Mouse (Mus musculus): ENCODE measurements at regions not wholly inside any gene's neighbourhood (a gene's known extent, or its start where the extent isn't known, plus 50 kb on each side); places are given as distances from the start of the nearest gene placed in this dataset.
"Not testable (repeated sequence)": the region's sequence is repeated elsewhere in the genome, so short reads cannot be mapped to it uniquely, and the experiment has no call there.

GRCm38 (mm10) chr13:5550354-5550753 lies 310.9 kb upstream of the Klf6 start:
- H3K9me3 ChIP-seq (ENCODE audit: control insufficient read depth, low read length): no peaks in the 10 kb centered on the region
- H3K4me1 ChIP-seq (ENCODE audit: control insufficient read depth, insufficient read depth, low read length): no peaks in the 10 kb centered on the region
- H3K4me3 ChIP-seq (ENCODE audit: low read length): no peak overlapping the region
- no peaks in the 10 kb centered on the region for H3K27me3 ChIP-seq (ENCODE audit: control insufficient read depth, insufficient read depth, low read length)
- no peak overlapping the region for H3K4me2 ChIP-seq (replicated peaks; ENCODE audit: low read depth, low read length)
- H3K36me3 ChIP-seq (ENCODE audit: control insufficient read depth, insufficient read depth, low read length): no peaks in the 10 kb centered on the region
- no peak for ATAC-seq (ENCODE audit: low FRiP score, low TSS enrichment)
- H3K27ac ChIP-seq (ENCODE audit: low read depth, low read length): no peak overlapping the region
- 97% methylated on average over 3 of the region's 3 CpGs for WGBS
- no peak overlapping the region for H3K9ac ChIP-seq (ENCODE audit: low read depth, low read length)

- Histone ChIP-seq H3K4me1 (ENCODE audit: control insufficient read depth, insufficient read depth, low read length) (no peaks in the 10 kb centered on the region), H3K4me3 (ENCODE audit: low read length) (no peak overlapping the region), H3K4me2 (replicated peaks; ENCODE audit: low read depth, low read length) (no peak overlapping the region), H3K9me3 (ENCODE audit: control insufficient read depth, low read length) (no peaks in the 10 kb centered on the region), H3K27me3 (ENCODE audit: control insufficient read depth, insufficient read depth, low read length) (no peaks in the 10 kb centered on the region), H3K27ac (ENCODE audit: low read depth, low read length) (no peak overlapping the region), H3K9ac (ENCODE audit: low read depth, low read length) (no peak overlapping the region), H3K36me3 (ENCODE audit: control insufficient read depth, insufficient read depth, low read length) (no peaks in the 10 kb centered on the region)
- no peak for ATAC-seq (ENCODE audit: low FRiP score, low TSS enrichment)
- 86% methylated on average over 4 of the region's 4 CpGs for WGBS
Observed at GRCm38 (mm10) chr13:5551131-5551530, 310.2 kb upstream of the Klf6 start.

- no peak overlapping the region for H3K4me3 ChIP-seq (ENCODE audit: low read length)
- no peaks in the 10 kb centered on the region for H3K36me3 ChIP-seq (ENCODE audit: control insufficient read depth, insufficient read depth, low read length)
- no peaks in the 10 kb centered on the region for H3K27me3 ChIP-seq (ENCODE audit: control insufficient read depth, insufficient read depth, low read length)
- no peak overlapping the region for H3K9ac ChIP-seq (ENCODE audit: low read depth, low read length)
- no peak for ATAC-seq (ENCODE audit: low FRiP score, low TSS enrichment)
- no peak overlapping the region for H3K27ac ChIP-seq (ENCODE audit: low read depth, low read length)
- H3K9me3 ChIP-seq (ENCODE audit: control insufficient read depth, low read length): no peaks in the 10 kb centered on the region
- H3K4me2 ChIP-seq (replicated peaks; ENCODE audit: low read depth, low read length): no peak overlapping the region
- H3K4me1 ChIP-seq (ENCODE audit: control insufficient read depth, insufficient read depth, low read length): no peaks in the 10 kb centered on the region
Observed at GRCm38 (mm10) chr13:5553461-5553860, 307.8 kb upstream of the Klf6 start.

GRCm38 (mm10) chr13:5558095-5558494 lies 303.2 kb upstream of the Klf6 start:
- no peak overlapping the region for H3K4me2 ChIP-seq (replicated peaks; ENCODE audit: low read depth, low read length)
- H3K27me3 ChIP-seq (ENCODE audit: control insufficient read depth, insufficient read depth, low read length): no peaks in the 10 kb centered on the region
- no peaks in the 10 kb centered on the region for H3K36me3 ChIP-seq (ENCODE audit: control insufficient read depth, insufficient read depth, low read length)
- H3K9me3 ChIP-seq (ENCODE audit: control insufficient read depth, low read length): no peaks in the 10 kb centered on the region
- H3K4me1 ChIP-seq (ENCODE audit: control insufficient read depth, insufficient read depth, low read length): no peaks in the 10 kb centered on the region
- no peak for ATAC-seq (ENCODE audit: low FRiP score, low TSS enrichment)
- H3K27ac ChIP-seq (ENCODE audit: low read depth, low read length): no peak overlapping the region
- no peak overlapping the region for H3K4me3 ChIP-seq (ENCODE audit: low read length)
- no peak overlapping the region for H3K9ac ChIP-seq (ENCODE audit: low read depth, low read length)

- Histone ChIP-seq H3K36me3 (ENCODE audit: control insufficient read depth, insufficient read depth, low read length) (no peaks in the 10 kb centered on the region), H3K27me3 (ENCODE audit: control insufficient read depth, insufficient read depth, low read length) (no peaks in the 10 kb centered on the region), H3K9me3 (ENCODE audit: control insufficient read depth, low read length) (no peaks in the 10 kb centered on the region), H3K27ac (ENCODE audit: low read depth, low read length) (no peak overlapping the region), H3K4me2 (replicated peaks; ENCODE audit: low read depth, low read length) (no peak overlapping the region), H3K4me1 (ENCODE audit: control insufficient read depth, insufficient read depth, low read length) (no peaks in the 10 kb centered on the region), H3K9ac (ENCODE audit: low read depth, low read length) (no peak overlapping the region), H3K4me3 (ENCODE audit: low read length) (no peak overlapping the region)
- ATAC-seq (ENCODE audit: low FRiP score, low TSS enrichment): no peak
- 79% methylated on average over 2 of the region's 2 CpGs for WGBS
Observed at GRCm38 (mm10) chr13:5566479-5566878, 294.8 kb upstream of the Klf6 start.

GRCm38 (mm10) chr13:5566896-5567295 lies 294.4 kb upstream of the Klf6 start:
- no peak overlapping the region for H3K4me3 ChIP-seq (ENCODE audit: low read length)
- H3K36me3 ChIP-seq (ENCODE audit: control insufficient read depth, insufficient read depth, low read length): no peaks in the 10 kb centered on the region
- no peak overlapping the region for H3K27ac ChIP-seq (ENCODE audit: low read depth, low read length)
- WGBS: 93% methylated on average over 2 of the region's 2 CpGs
- no peaks in the 10 kb centered on the region for H3K9me3 ChIP-seq (ENCODE audit: control insufficient read depth, low read length)
- H3K4me2 ChIP-seq (replicated peaks; ENCODE audit: low read depth, low read length): no peak overlapping the region
- no peak for ATAC-seq (ENCODE audit: low FRiP score, low TSS enrichment)
- H3K4me1 ChIP-seq (ENCODE audit: control insufficient read depth, insufficient read depth, low read length): no peaks in the 10 kb centered on the region
- no peaks in the 10 kb centered on the region for H3K27me3 ChIP-seq (ENCODE audit: control insufficient read depth, insufficient read depth, low read length)
- no peak overlapping the region for H3K9ac ChIP-seq (ENCODE audit: low read depth, low read length)

GRCm38 (mm10) chr13:5569579-5569978 lies 291.7 kb upstream of the Klf6 start:
- H3K4me1 ChIP-seq (ENCODE audit: control insufficient read depth, insufficient read depth, low read length): no peaks in the 10 kb centered on the region
- no peak overlapping the region for H3K4me2 ChIP-seq (replicated peaks; ENCODE audit: low read depth, low read length)
- H3K4me3 ChIP-seq (ENCODE audit: low read length): no peak overlapping the region
- 95% methylated on average over 1 of the region's 1 CpGs for WGBS
- no peak overlapping the region for H3K27ac ChIP-seq (ENCODE audit: low read depth, low read length)
- no peaks in the 10 kb centered on the region for H3K27me3 ChIP-seq (ENCODE audit: control insufficient read depth, insufficient read depth, low read length)
- H3K9ac ChIP-seq (ENCODE audit: low read depth, low read length): no peak overlapping the region
- no peaks in the 10 kb centered on the region for H3K9me3 ChIP-seq (ENCODE audit: control insufficient read depth, low read length)
- H3K36me3 ChIP-seq (ENCODE audit: control insufficient read depth, insufficient read depth, low read length): no peaks in the 10 kb centered on the region
- ATAC-seq (ENCODE audit: low FRiP score, low TSS enrichment): no peak

GRCm38 (mm10) chr13:5570386-5570785 lies 290.9 kb upstream of the Klf6 start:
- Histone ChIP-seq H3K36me3 (ENCODE audit: control insufficient read depth, insufficient read depth, low read length) (no peaks in the 10 kb centered on the region), H3K4me3 (ENCODE audit: low read length) (no peak overlapping the region), H3K9me3 (ENCODE audit: control insufficient read depth, low read length) (no peaks in the 10 kb centered on the region), H3K4me1 (ENCODE audit: control insufficient read depth, insufficient read depth, low read length) (no peaks in the 10 kb centered on the region), H3K27ac (ENCODE audit: low read depth, low read length) (no peak overlapping the region), H3K27me3 (ENCODE audit: control insufficient read depth, insufficient read depth, low read length) (no peaks in the 10 kb centered on the region), H3K9ac (ENCODE audit: low read depth, low read length) (no peak overlapping the region), H3K4me2 (replicated peaks; ENCODE audit: low read depth, low read length) (no peak overlapping the region)
- 89% methylated on average over 2 of the region's 2 CpGs for WGBS
- ATAC-seq (ENCODE audit: low FRiP score, low TSS enrichment): no peak

- H3K27me3 ChIP-seq (ENCODE audit: control insufficient read depth, insufficient read depth, low read length): no peaks in the 10 kb centered on the region
- WGBS: 53% methylated on average over 5 of the region's 5 CpGs
- no peaks in the 10 kb centered on the region for H3K36me3 ChIP-seq (ENCODE audit: control insufficient read depth, insufficient read depth, low read length)
- H3K9me3 ChIP-seq (ENCODE audit: control insufficient read depth, low read length): no peaks in the 10 kb centered on the region
- no peak overlapping the region for H3K4me2 ChIP-seq (replicated peaks; ENCODE audit: low read depth, low read length)
- H3K9ac ChIP-seq (ENCODE audit: low read depth, low read length): no peak overlapping the region
- H3K4me3 ChIP-seq (ENCODE audit: low read length): no peak overlapping the region
- no peak overlapping the region for H3K27ac ChIP-seq (ENCODE audit: low read depth, low read length)
- no peaks in the 10 kb centered on the region for H3K4me1 ChIP-seq (ENCODE audit: control insufficient read depth, insufficient read depth, low read length)
- ATAC-seq (ENCODE audit: low FRiP score, low TSS enrichment): no peak
Observed at GRCm38 (mm10) chr13:5576568-5576967, 284.7 kb upstream of the Klf6 start.

- not testable (repeated sequence) for H3K4me1 ChIP-seq (ENCODE audit: control insufficient read depth, insufficient read depth, low read length); H3K4me2 ChIP-seq (replicated peaks; ENCODE audit: low read depth, low read length); H3K27ac ChIP-seq (ENCODE audit: low read depth, low read length); H3K9me3 ChIP-seq (ENCODE audit: control insufficient read depth, low read length); H3K9ac ChIP-seq (ENCODE audit: low read depth, low read length); H3K27me3 ChIP-seq (ENCODE audit: control insufficient read depth, insufficient read depth, low read length); ATAC-seq (ENCODE audit: low FRiP score, low TSS enrichment); H3K36me3 ChIP-seq (ENCODE audit: control insufficient read depth, insufficient read depth, low read length); H3K4me3 ChIP-seq (ENCODE audit: low read length)
- WGBS: 91% methylated on average over 7 of the region's 7 CpGs
Observed at GRCm38 (mm10) chr13:5583681-5584080, 277.6 kb upstream of the Klf6 start.

All from kidney, embryonic 14.5 days (tissue).